Mouse (Mus musculus) liver, postnatal 0 days (tissue): Measurements from ENCODE around the gene Acsl1.

Source experiments
- CTCF ChIP-seq: sonication (generic); IDR thresholded peaks from 2 replicates; pipeline ENCODE4 v1.5.1; 2016; ENCODE audit warnings: antibody characterized with exemption, low read depth
- EP300 ChIP-seq: IDR thresholded peaks from 2 replicates; pipeline ENCODE4 v1.6.1; 2016; ENCODE audit warnings: antibody characterized with exemption, low read depth, mild to moderate bottlenecking

DNA sequence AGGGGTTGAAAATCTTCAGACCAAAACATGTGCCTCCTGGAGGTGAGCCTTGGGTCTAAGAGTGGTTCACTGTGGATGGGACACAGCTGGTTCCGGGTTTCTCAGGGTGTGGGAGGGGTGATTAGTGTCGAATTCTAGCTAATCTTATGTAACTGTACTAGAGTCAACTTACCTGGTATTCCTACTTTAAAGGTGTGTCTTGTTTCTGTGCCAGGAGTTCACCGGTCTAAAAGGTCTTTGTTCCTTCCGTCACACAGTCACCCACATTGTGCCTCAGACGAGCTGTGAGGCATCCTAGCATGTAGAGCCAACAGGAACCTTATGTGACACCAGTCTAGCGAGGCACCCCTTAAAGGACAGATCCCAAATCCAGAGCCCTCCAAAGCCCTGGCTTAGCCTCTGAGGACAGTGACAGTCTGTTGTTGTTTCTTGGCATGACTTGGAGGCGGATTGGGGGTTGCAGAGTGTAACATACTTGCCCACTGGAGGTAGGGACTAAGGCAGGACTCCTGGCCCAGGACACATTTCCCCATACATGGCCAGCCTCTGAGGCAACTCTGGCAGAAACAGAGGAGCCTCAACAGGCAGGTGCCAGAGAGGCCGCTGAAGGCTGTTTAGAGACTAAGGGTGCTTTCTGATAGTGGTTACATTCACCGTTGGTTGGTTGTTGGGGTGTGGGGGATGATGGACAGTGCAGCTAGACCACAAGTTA lies 7.1 kb downstream of the Acsl1 start:
- TF ChIP-seq CTCF (no peak), EP300 (no peak)
